Mouse (Mus musculus): ENCODE results near the gene Asap2. TPM values are rescaled to one million over a fixed set of nuclear protein-coding genes. Genes with fewer than 3 reads are reported as not detected.
A peak's percentile ranks its signal among the peaks of the same experiment; 100 is the strongest.

Asap2 gene
- polyA plus RNA-seq, 1 experiment from 2014 or later: 6.4 TPM

DNA sequence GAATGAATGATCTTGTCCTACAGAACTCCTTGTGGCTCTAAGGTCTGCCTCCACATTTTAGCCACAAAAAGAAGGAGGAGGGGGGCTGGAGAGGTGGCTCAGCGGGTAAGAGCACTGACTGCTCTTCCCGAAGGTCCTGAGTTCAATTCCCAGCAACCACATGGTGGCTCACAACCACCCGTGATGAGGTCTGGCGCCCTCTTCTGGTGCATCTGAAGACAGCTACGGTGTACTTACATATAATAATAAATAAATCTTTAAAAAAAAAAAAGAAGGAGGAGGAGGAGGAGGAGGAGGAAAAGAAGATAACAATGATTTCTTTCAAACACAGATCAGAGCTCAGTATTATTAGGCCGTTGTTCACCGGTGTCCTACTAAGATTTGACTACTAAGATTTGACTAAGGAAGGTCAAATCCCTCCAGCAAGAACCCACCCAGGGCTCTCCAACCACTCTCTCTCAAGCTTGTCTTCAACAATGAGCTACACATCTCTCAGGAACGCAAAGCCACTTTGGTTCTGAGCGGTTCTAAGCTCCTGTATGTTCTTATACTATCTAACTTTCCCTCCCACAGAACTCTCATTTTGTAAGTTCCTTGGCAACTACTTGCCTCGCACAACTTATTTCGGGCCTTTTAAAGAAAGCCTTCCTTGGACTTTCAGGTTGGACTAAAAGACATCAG lies 294.6 kb downstream of the Asap2 start, which contains the start of gene Cpsf3:
TSS of gene Cpsf3 (plus strand) at position 631 of the 681 bp plus-strand sequence.
- Histone ChIP-seq H3K4me2 (peak within 1 kb of the TSS; percentile 84), H3K27ac (peak within 1 kb of the TSS; percentile 97), H3K27me3 (no peaks in the 10 kb centered on the region), H3K4me3 (peak within 1 kb of the TSS; percentile 79), H3K9me3 (no peaks in the 10 kb centered on the region), H3K4me1 (peaks cover 20% of the 10 kb centered on the region), H3K36me3 (peaks cover 4% of the 10 kb centered on the region; the same call in 1 of the 2 replicates), H3K9ac (peak within 1 kb of the TSS; percentile 92)
- ATAC-seq (ENCODE audit: insufficient number of reproducible peaks, low FRiP score, low TSS enrichment, low read depth): no peak
- 48% methylated on average over 11 of the region's 11 CpGs for WGBS

DNA sequence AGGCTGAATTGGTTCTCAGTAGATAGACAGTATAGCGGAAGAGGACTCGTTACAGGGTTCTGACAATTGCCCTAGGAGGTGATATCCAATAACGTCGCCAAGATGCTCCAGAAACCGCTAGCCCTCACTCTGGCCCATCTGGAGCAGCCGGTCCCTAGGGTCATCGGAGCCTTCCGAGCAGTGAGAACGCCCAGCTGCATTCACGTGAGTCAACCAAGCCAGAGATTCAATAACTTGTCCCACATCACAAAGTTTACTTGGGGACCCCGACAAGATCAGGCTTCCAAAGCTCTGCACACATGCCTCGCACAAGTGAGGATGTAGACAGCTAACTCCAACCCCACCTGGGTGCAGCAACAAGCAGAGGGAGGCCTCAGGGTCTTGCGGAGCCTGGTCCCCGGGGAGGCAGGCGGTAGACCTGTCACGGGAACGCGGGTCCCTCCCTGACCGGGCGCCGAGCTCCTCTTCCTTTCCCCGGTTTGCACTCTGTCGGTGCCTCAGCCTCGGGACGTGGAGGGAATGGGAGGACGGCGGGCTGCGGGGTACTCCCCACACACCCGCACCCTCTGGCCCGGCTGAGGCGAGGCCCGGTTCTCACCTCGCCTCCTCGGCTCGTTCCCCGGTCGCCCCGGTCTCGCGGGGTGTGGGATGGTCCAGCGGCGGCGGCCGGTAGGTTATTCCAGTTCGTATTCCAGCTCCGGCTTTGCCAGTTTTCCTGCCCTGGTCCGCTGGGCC lies 295.4 kb downstream of the Asap2 start:
- no peaks in the 10 kb centered on the region for H3K9me3 ChIP-seq
- no peak; the same call in 1 of the 2 replicates for ATAC-seq (ENCODE audit: insufficient number of reproducible peaks, low FRiP score, low TSS enrichment, low read depth)

DNA sequence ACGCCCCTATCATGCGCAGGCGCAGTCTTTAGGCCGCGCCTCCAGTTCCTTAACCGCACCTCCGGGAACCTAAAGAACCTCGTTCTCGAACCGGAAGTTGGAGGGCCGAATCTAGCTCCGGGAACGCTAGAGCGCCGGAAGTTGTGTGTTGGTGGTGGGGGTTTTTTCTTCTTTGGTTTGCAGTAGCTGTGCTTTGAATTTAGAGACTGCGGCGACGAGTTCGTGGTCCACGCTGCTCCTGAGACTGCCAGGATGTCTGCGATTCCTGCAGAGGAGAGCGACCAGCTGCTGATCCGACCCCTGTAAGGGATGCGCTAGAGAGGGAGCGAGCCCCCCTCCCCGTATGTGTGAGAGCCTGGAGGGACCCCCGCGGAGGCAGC lies 296.0 kb downstream of the Asap2 start, which contains the start of gene Itgb1bp1:
TSS of gene Itgb1bp1 (minus strand) at position 42 of the 380 bp plus-strand sequence.
- Histone ChIP-seq H3K4me1 (peaks cover 20% of the 10 kb centered on the region), H3K4me2 (peak within 1 kb of the TSS; percentile 84), H3K27ac (peak within 1 kb of the TSS; percentile 97), H3K9me3 (no peaks in the 10 kb centered on the region), H3K9ac (peak within 1 kb of the TSS; percentile 92), H3K27me3 (no peaks in the 10 kb centered on the region), H3K4me3 (peak within 1 kb of the TSS; percentile 79), H3K36me3 (peaks cover 10% of the 10 kb centered on the region)
- ATAC-seq (ENCODE audit: insufficient number of reproducible peaks, low FRiP score, low TSS enrichment, low read depth): peak; percentile 95
- under 1% methylated on average over 28 of the region's 28 CpGs for WGBS

More for the DNA sequence above, 295.4 kb downstream of the Asap2 start:
- Histone ChIP-seq H3K4me2 (peak overlapping the region; percentile 84), H3K27ac (peak overlapping the region; percentile 97), H3K27me3 (no peaks in the 10 kb centered on the region), H3K4me1 (peaks cover 20% of the 10 kb centered on the region), H3K4me3 (peak overlapping the region; percentile 79), H3K36me3 (peaks cover 6% of the 10 kb centered on the region; the same call in 1 of the 2 replicates), H3K9ac (peak overlapping the region; percentile 76)
- under 1% methylated on average over 46 of the region's 47 CpGs for WGBS

DNA sequence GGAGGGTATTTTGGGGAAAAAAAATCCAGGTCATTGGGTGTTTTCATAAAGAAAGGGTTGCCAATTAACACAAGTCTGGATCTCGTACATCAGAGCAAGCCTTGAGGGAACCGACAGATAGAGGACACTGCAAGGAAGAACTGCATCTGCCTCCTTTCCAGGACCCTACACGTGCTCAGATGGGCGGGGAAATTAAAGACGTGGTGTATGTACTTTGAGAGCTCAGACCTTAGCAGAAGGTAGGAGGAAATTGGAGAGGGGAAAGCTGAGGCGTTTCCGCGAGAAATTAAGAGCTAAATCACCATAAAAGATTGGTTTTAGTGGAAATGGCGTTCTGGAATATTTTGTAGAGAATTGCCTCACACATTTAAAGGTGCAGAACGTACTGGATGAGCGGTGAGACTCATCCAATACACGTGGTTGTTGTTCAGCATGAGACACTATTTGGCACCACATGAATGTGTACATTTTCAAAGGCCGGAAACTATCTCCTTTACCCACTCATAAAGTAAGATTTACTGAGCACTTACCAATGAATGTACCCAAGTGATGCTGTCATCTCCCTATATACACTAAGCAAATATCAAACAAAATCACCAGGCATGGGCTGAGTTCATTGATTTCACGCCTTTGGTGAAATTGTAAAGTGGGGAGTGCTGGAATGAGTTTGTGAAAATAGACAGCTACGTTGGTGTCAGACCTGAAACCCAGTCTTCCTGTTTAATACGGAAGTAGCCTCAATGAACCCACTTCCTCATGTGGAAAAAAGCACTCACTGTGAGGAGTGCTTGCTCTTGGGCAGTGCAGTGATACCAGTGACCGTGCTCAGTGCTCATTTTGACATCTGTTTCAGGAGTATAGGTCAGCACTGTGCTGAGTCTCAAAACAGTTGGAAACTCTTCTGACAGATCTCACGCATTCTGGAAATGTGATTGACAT lies 296.7 kb downstream of the Asap2 start:
- 31% methylated on average over 18 of the region's 18 CpGs for WGBS
- no peak for ATAC-seq (ENCODE audit: insufficient number of reproducible peaks, low FRiP score, low TSS enrichment, low read depth)
- H3K9me3 ChIP-seq: no peaks in the 10 kb centered on the region
- peak overlapping the region; percentile 79 for H3K4me3 ChIP-seq
- peak overlapping the region; percentile 70 for H3K4me2 ChIP-seq
- H3K27me3 ChIP-seq: no peaks in the 10 kb centered on the region
- H3K27ac ChIP-seq: peak overlapping the region; percentile 97
- H3K9ac ChIP-seq: peak overlapping the region; percentile 92
- H3K4me1 ChIP-seq: peaks cover 20% of the 10 kb centered on the region
- H3K36me3 ChIP-seq: peaks cover 18% of the 10 kb centered on the region

DNA sequence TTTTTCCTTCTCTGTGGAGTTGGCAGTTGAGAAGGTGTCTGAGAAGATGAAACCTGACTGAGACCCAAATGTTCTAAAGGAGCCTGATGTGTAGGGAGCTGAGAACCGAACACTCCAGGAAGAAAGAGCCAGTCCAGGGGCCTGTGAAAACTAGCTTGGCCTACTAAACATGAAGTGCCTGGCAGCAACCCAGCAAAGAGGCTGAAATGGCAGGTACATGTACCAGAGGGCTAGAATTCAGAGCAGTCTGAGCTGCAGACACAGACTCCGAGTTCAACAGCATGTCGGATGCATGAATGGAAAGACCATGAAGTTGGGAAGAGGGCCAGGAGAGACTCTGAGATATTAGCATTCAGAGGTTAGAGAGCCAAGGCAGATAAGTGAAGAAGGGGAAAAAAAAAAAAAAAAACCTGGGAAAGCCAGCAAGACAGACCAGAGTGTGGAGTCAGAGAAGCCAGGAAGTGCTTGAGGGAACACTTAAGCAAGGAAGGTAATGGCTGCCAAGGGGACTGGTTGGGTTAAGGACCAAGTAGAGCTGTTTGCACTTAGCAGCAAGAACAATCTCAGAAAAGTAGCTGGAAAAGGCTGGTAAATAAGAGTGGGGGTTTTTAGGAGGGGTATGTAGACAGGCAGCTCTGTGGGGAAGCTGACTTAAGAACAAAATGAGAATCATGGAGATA lies 298.6 kb downstream of the Asap2 start:
- Histone ChIP-seq H3K4me2 (no peak overlapping the region), H3K27me3 (no peaks in the 10 kb centered on the region), H3K27ac (no peak overlapping the region), H3K36me3 (peaks cover 36% of the 10 kb centered on the region), H3K9ac (no peak overlapping the region), H3K4me1 (peaks cover 20% of the 10 kb centered on the region), H3K4me3 (no peak overlapping the region), H3K9me3 (no peaks in the 10 kb centered on the region)
- no peak for ATAC-seq (ENCODE audit: insufficient number of reproducible peaks, low FRiP score, low TSS enrichment, low read depth)
- 80% methylated on average over 3 of the region's 3 CpGs for WGBS

DNA sequence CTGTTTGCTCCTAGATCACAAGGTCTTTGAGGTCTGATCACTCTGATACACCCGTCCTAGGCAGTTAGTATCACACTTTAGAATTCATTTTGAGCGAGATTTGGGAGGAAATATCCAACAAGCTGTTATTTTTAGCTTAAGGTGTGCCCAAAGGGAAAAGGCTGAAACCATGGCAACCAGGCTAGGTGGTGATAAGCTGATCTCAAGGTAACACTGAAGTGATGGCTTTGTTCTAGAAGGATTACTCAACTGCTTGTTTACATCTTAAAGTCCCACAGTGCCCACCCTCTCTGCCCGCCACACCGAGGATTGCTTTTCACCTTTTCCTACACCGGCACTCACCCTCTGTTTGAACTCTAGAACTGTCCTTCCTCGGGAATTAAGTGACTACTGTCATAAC lies 299.4 kb downstream of the Asap2 start:
- no peak overlapping the region for H3K27ac ChIP-seq
- H3K4me1 ChIP-seq: peaks cover 20% of the 10 kb centered on the region
- peaks cover 44% of the 10 kb centered on the region for H3K36me3 ChIP-seq
- no peaks in the 10 kb centered on the region for H3K27me3 ChIP-seq
- no peaks in the 10 kb centered on the region for H3K9me3 ChIP-seq
- no peak overlapping the region for H3K4me3 ChIP-seq
- ATAC-seq (ENCODE audit: insufficient number of reproducible peaks, low FRiP score, low TSS enrichment, low read depth): no peak
- H3K9ac ChIP-seq: no peak overlapping the region
- 78% methylated on average over 6 of the region's 6 CpGs for WGBS
- H3K4me2 ChIP-seq: no peak overlapping the region

DNA sequence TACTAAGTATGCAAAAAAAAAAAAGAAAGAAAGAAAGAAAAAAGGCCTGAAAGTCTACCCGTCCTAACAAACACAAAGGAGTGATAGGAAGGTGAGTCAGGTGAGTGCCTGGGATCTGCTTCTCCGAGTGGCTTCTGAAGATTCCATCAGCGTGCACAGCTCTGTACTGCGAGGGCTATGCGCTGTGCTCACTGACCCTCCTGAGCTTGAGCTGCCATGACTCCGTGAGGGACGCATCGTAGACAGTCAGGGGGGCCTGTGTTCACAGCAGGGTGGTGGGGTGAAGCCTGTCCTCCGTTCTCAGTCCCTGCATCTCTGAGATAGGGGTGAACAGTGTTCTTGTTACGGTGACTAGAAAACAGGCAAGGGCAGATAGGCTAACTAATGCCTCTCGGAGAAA lies 308.6 kb downstream of the Asap2 start:
- 93% methylated on average over 11 of the region's 11 CpGs for WGBS
- Histone ChIP-seq H3K9ac (no peak overlapping the region), H3K4me3 (no peak overlapping the region), H3K27me3 (no peaks in the 10 kb centered on the region), H3K9me3 (no peaks in the 10 kb centered on the region), H3K4me2 (no peak overlapping the region), H3K4me1 (no peaks in the 10 kb centered on the region), H3K27ac (no peak overlapping the region), H3K36me3 (peaks cover 86% of the 10 kb centered on the region)
- ATAC-seq (ENCODE audit: insufficient number of reproducible peaks, low FRiP score, low TSS enrichment, low read depth): no peak

DNA sequence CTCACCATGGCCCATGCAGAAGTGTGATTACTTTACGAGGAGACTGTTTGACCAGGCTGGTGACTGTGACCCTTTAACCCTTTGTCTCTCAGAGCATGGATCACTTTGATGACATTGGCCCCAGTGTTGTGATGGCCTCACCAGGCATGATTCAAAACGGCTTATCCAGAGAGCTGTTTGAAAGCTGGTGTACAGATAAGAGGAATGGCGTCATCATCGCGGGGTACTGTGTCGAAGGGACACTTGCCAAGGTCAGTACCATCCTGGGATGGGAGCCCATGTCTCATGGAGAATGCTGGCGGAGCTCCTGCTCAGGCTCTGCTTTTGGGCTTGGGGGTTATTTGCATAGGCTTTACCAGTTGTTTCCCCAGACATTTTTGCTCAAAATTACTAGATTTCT lies 311.1 kb downstream of the Asap2 start:
- Histone ChIP-seq H3K27me3 (no peaks in the 10 kb centered on the region), H3K9me3 (no peaks in the 10 kb centered on the region), H3K4me1 (no peaks in the 10 kb centered on the region), H3K27ac (no peak overlapping the region), H3K4me3 (no peak overlapping the region), H3K9ac (no peak overlapping the region), H3K4me2 (no peak overlapping the region), H3K36me3 (peaks cover 82% of the 10 kb centered on the region)
- ATAC-seq (ENCODE audit: insufficient number of reproducible peaks, low FRiP score, low TSS enrichment, low read depth): no peak
- 87% methylated on average over 7 of the region's 7 CpGs for WGBS

DNA sequence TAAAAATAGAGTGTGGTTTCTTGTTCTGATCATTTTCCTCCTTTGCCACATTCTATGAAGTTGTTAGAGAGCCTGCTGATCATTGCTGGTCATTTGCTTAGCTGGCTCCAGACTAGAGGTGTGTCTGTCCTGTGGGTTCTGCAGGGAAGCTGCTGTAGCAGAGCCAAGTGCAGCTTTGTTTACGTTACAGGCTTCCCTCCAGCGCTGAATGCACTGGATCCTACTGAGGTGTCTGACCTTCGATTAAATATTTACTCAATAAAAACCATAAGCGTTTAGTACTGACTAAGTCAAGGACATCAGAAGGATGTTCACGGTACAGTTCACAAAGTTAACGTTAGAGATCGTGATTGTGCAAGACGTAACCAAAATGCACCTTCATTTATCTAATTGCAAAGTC lies 311.7 kb downstream of the Asap2 start:
- 91% methylated on average over 8 of the region's 8 CpGs for WGBS
- Histone ChIP-seq H3K4me3 (no peak overlapping the region), H3K9ac (no peak overlapping the region), H3K36me3 (peaks cover 82% of the 10 kb centered on the region), H3K4me2 (no peak overlapping the region), H3K27me3 (no peaks in the 10 kb centered on the region), H3K9me3 (no peaks in the 10 kb centered on the region), H3K27ac (no peak overlapping the region), H3K4me1 (no peaks in the 10 kb centered on the region)
- ATAC-seq (ENCODE audit: insufficient number of reproducible peaks, low FRiP score, low TSS enrichment, low read depth): no peak

DNA sequence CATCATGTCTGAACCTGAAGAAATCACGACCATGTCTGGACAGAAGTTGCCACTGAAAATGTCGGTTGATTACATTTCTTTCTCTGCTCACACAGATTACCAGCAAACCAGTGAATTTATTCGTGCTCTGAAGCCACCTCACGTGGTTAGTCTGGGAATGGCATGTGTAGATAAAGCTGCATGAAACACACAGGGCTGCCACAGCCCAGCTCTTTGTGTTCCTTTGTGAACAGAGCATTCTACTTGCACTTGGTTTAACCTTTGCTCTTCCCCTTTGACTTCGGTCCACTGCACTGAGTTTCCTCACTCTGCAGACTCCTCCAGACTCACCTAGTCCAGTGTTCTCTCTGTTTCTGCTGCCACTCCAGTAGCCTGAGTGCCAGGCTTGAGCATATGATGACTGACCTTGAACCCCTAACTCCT lies 312.1 kb downstream of the Asap2 start:
- no peaks in the 10 kb centered on the region for H3K27me3 ChIP-seq
- no peak overlapping the region for H3K4me2 ChIP-seq
- 85% methylated on average over 5 of the region's 5 CpGs for WGBS
- H3K4me3 ChIP-seq: no peak overlapping the region
- H3K9ac ChIP-seq: no peak overlapping the region
- no peaks in the 10 kb centered on the region for H3K9me3 ChIP-seq
- no peaks in the 10 kb centered on the region for H3K4me1 ChIP-seq
- no peak for ATAC-seq (ENCODE audit: insufficient number of reproducible peaks, low FRiP score, low TSS enrichment, low read depth)
- H3K36me3 ChIP-seq: peaks cover 82% of the 10 kb centered on the region
- H3K27ac ChIP-seq: no peak overlapping the region

DNA sequence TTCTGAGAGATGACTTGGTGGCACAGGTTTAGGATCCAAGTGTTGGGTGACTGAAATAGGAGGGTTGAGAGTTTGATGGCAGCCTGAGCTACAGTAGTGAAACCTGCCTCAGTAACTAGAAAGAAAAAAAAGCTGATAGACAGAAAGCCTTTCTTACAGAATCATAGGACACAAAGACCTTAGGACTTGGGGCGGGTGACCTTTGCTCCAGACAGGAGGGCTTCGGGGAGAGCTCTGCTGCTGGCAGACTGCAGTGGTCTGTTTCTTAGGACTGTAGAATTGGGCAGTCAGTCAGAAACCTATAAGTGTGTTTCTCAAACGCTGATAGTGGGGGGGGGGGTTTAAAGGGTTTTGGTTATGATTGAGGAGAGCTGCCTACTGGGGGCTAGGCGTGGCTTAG lies 315.5 kb downstream of the Asap2 start:
- H3K4me3 ChIP-seq: no peak overlapping the region
- no peaks in the 10 kb centered on the region for H3K4me1 ChIP-seq
- no peak overlapping the region for H3K27ac ChIP-seq
- H3K36me3 ChIP-seq: peaks cover 87% of the 10 kb centered on the region
- WGBS: 94% methylated on average over 4 of the region's 4 CpGs
- H3K4me2 ChIP-seq: no peak overlapping the region
- ATAC-seq (ENCODE audit: insufficient number of reproducible peaks, low FRiP score, low TSS enrichment, low read depth): no peak
- H3K9me3 ChIP-seq: no peaks in the 10 kb centered on the region
- H3K9ac ChIP-seq: no peak overlapping the region
- no peaks in the 10 kb centered on the region for H3K27me3 ChIP-seq

Data from limb, embryonic 15.5 days (tissue).